Mouse (Mus musculus): Measurements from ENCODE around the gene 6330409D20Rik.

GRCm38 (mm10) chr2:32742173-32742531, 1.3 kb upstream of the 6330409D20Rik start:
- TF ChIP-seq POLR2A (IDR thresholded peaks at IDR 0.05; ENCODE audit: borderline replicate concordance, control insufficient read depth, low read depth, low read length), result no peak
- TF ChIP-seq CTCF (IDR thresholded peaks at IDR 0.05; ENCODE audit: control insufficient read depth, insufficient read depth, low read length), result no peak
